Mouse (Mus musculus) midbrain, postnatal 0 days (tissue): ENCODE measurements around the gene Nup93. TPM values are rescaled to one million over a fixed set of nuclear protein-coding genes. Genes with fewer than 3 reads are reported as not detected.
A peak's percentile ranks its signal among the peaks of the same experiment; 100 is the strongest.

ENCODE experiments used
- ATAC-seq: fragments of 200-750 bp; cut with Nextera tagmentation; 2 replicates; pipeline ENCODE4 v1.8.0; 2017; ENCODE audit warnings: moderate number of reproducible peaks, mild to moderate bottlenecking, moderate TSS enrichment, moderate library complexity; ENCODE audit not compliant: low FRiP score
- DNase-seq: peaks from one replicate; pipeline ENCODE4 v3.0.0-alpha.2; 2015; ENCODE audit warnings: low spot score
- H3K27ac ChIP-seq: fragments of 300-500 bp; sonication (generic); 2 replicates; pipeline ENCODE4 v1.5.1; 2014; ENCODE audit warnings: low read depth, mild to moderate bottlenecking, low read length, mixed read lengths
- H3K27me3 ChIP-seq: fragments of 300-500 bp; sonication (generic); 2 replicates; pipeline ENCODE4 v1.6.1; 2014; ENCODE audit warnings: low read length, control low read depth, mixed read lengths; ENCODE audit not compliant: insufficient read depth
- H3K36me3 ChIP-seq: fragments of 300-500 bp; sonication (generic); 2 replicates; pipeline ENCODE4 v1.6.1; 2014; ENCODE audit warnings: low read length, control low read depth, mixed read lengths; ENCODE audit not compliant: insufficient read depth
- H3K4me1 ChIP-seq: fragments of 300-500 bp; sonication (generic); 2 replicates; pipeline ENCODE4 v1.6.1; 2014; ENCODE audit warnings: mild to moderate bottlenecking, control low read depth, antibody characterized with exemption, low read length, mixed read lengths; ENCODE audit not compliant: insufficient read depth
- H3K4me2 ChIP-seq: fragments of 300-500 bp; sonication (generic); 2 replicates; pipeline ENCODE4 v1.6.1; 2014; ENCODE audit warnings: low read depth, mild to moderate bottlenecking, low read length, mixed read lengths; ENCODE audit not compliant: poor library complexity, severe bottlenecking
- H3K4me3 ChIP-seq: fragments of 300-500 bp; sonication (generic); 2 replicates; pipeline ENCODE4 v1.5.1; 2014; ENCODE audit warnings: low read depth, mild to moderate bottlenecking, low read length, moderate library complexity
- H3K9ac ChIP-seq: fragments of 300-500 bp; sonication (generic); replicated peaks from 2 replicates; pipeline ENCODE4 v1.6.1; 2014; ENCODE audit warnings: mild to moderate bottlenecking, low read length, moderate library complexity, mixed read lengths; ENCODE audit not compliant: poor library complexity, severe bottlenecking
- H3K9me3 ChIP-seq: fragments of 300-500 bp; sonication (generic); 2 replicates; pipeline ENCODE4 v1.6.1; 2016; ENCODE audit warnings: low read length, control low read depth
- CTCF ChIP-seq: IDR thresholded peaks from 2 replicates; pipeline ENCODE4 v1.5.1; 2016; ENCODE audit warnings: antibody characterized with exemption, mild to moderate bottlenecking
- WGBS: fragments of 180-500 bp; shearing (Covaris S2); extraction: QIAGEN DNeasy Blood & Tissue Kit; methylation state at CpG from one replicate; pipeline ENCODE4 v1.1.7; 2014; 5-methylcytosine and 5-hydroxymethylcytosine counted together
- polyA plus RNA-seq: library from polyadenylated mRNA; unstranded; fragments of >200 nt; fragmentation: Nextera tagmentation; extraction: Ambion mirVana; gene quantifications from 2 replicates; pipeline ENCODE4 v1.2.1, GENCODE M21; 2015
- total RNA-seq: library from RNA; depleted of rRNA; stranded (reverse); fragments of >200 nt; gene quantifications from 2 replicates; pipeline ENCODE4 v1.2.3, GENCODE M21; 2014

Gene Nup93
- total and polyA plus RNA-seq, 2 experiments from 2014 or later = 39.9 to 65.3 TPM

DNA sequence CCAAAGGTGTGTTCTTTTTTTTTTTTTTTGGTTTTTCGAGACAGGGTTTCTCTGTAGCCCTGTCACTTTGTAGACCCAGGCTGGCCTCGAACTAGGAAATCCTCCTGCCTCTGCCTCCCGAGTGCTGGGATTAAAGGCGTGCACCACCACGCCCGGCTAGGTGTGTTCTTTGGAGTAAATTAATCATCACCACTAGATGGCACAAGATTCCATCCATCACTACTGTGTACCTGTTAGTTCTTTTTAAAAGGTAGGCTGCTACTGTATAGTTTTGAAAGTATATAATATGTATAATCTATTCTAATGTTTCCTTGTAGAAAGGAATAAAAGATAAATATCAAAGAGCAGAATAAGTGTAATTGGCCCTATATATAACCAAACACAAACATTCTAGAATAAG is 63.9 kb downstream of the Nup93 start:
- Histone ChIP-seq H3K27ac (no peak overlapping the region), H3K9me3 (no peaks in the 10 kb centered on the region), H3K27me3 (no peaks in the 10 kb centered on the region), H3K4me1 (0 out of 2 replicates have a peak, but pooled peaks cover 5% of the 10 kb centered on the region), H3K4me3 (no peak overlapping the region), H3K4me2 (no peak overlapping the region), H3K36me3 (no peaks in the 10 kb centered on the region), H3K9ac (no peak overlapping the region)
- WGBS = 94% methylated on average over 6 of the region's 6 CpGs
- peak; percentile 34 for TF ChIP-seq CTCF
- ATAC-seq (no peak), DNase-seq (no peak)

DNA sequence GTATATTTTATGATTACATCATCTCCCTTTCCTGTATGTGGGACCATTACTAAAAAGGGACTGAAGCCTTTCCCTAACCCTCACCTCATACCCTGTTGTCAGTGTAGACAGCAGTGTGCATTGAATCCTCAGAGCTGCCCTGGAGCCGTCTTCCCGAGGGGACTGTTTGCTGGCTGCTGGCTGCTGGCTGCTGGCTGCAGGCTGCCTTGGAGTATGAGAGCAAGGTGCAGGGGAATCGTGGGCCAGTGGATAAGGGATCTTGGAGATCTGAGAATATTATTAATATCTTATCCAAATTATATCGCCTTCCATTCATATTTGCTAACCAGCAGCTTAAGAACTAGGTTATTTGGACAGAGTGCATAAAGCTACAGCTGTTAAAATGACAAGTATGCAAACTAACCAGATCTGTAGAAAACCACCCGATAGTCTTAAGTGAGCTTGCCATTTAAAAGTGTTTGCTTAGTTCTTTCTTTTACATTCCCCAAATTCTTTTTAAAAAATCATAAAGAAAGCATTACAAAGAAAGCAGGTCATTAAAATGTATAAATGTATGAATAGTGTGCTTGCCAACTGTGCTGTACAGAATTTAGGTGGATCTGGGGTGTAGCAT is 65.7 kb downstream of the Nup93 start:
- ATAC-seq (no peak), DNase-seq (no peak)
- no peaks in the 10 kb centered on the region for H3K4me1 ChIP-seq
- H3K27me3 ChIP-seq = no peaks in the 10 kb centered on the region
- no peak overlapping the region for H3K9ac ChIP-seq
- H3K36me3 ChIP-seq = no peaks in the 10 kb centered on the region; the same call in 1 of the 2 replicates
- H3K4me2 ChIP-seq = no peak overlapping the region
- no peak overlapping the region for H3K4me3 ChIP-seq
- H3K27ac ChIP-seq = no peak overlapping the region
- WGBS = 66% methylated on average over 5 of the region's 5 CpGs
- no peaks in the 10 kb centered on the region for H3K9me3 ChIP-seq
- no peak for TF ChIP-seq CTCF

DNA sequence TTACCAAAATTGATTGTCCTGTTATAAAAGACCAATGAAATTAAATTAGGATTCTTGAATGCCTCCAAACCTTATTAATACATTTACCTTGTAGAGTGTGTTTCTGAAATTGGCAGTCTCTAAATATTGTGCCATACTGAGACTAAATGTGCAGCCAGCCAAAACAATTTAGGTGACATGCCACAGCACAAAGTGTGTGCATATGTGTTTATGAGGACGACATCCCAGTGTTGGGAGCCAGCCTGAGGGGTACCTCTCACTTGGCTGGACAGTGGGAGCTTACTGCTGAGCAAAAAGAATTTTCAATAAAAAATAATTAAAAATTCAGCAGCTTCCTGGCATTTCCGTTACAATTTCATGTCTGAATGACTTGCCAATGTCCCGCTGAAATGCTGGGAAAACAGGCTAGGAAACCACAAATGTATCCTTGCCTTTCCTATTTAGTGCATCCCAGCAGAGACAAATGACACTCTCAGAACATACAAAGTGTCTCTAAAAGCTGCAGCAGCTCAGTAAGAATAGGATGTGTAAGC is 68.2 kb downstream of the Nup93 start:
- peaks cover 1% of the 10 kb centered on the region; the same call in 1 of the 2 replicates for H3K36me3 ChIP-seq
- no peak overlapping the region for H3K4me3 ChIP-seq
- H3K27ac ChIP-seq = no peak overlapping the region
- no peaks in the 10 kb centered on the region for H3K9me3 ChIP-seq
- no peaks in the 10 kb centered on the region for H3K27me3 ChIP-seq
- TF ChIP-seq CTCF = no peak
- no peak overlapping the region for H3K4me2 ChIP-seq
- no peak for ATAC-seq
- WGBS = 72% methylated on average over 3 of the region's 3 CpGs
- peak; percentile 43 for DNase-seq
- no peaks in the 10 kb centered on the region for H3K4me1 ChIP-seq
- H3K9ac ChIP-seq = no peak overlapping the region

DNA sequence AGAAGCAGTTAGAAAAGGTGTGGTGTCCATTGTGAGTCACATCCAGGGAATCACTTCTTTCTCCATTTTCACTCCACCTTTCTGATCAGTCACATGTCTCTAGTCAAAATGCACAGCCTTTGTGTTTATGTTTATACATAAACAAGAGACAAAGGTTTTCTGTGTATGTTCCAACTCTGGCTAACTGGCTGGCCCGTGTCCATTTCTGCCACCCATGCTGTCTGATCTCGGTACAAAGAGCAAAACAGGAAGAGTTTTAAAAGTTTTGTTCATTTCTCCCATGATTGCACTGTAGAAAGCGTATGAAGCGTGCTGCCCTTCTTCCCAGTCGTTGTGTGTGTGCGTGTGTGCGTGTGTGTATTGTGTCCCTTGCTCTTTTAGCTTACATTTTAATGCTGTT is 69.8 kb downstream of the Nup93 start:
- H3K9me3 ChIP-seq = no peaks in the 10 kb centered on the region
- no peak overlapping the region for H3K4me2 ChIP-seq
- ATAC-seq (no peak), DNase-seq (no peak)
- 84% methylated on average over 7 of the region's 7 CpGs for WGBS
- H3K4me3 ChIP-seq = no peak overlapping the region
- H3K27me3 ChIP-seq = no peaks in the 10 kb centered on the region
- H3K36me3 ChIP-seq = peaks cover 3% of the 10 kb centered on the region; the same call in 1 of the 2 replicates
- TF ChIP-seq CTCF = no peak
- no peak overlapping the region for H3K9ac ChIP-seq
- no peaks in the 10 kb centered on the region for H3K4me1 ChIP-seq
- H3K27ac ChIP-seq = no peak overlapping the region

- no peak for DNase-seq
- TF ChIP-seq CTCF = no peak
- Histone ChIP-seq H3K4me1 (no peaks in the 10 kb centered on the region), H3K27me3 (no peaks in the 10 kb centered on the region), H3K4me3 (no peak overlapping the region), H3K9ac (no peak overlapping the region), H3K9me3 (no peaks in the 10 kb centered on the region), H3K4me2 (no peak overlapping the region), H3K36me3 (peaks cover 30% of the 10 kb centered on the region), H3K27ac (no peak overlapping the region)
- ATAC-seq = no peak
- 91% methylated on average over 5 of the region's 5 CpGs for WGBS
Measured at GRCm38 (mm10) chr8:94290606-94291005, 76.2 kb downstream of the Nup93 start.

- H3K36me3 ChIP-seq = peaks cover 38% of the 10 kb centered on the region
- H3K9me3 ChIP-seq = no peaks in the 10 kb centered on the region
- peak overlapping the region; percentile 32; the same call in 1 of the 2 replicates for H3K27ac ChIP-seq
- no peak for TF ChIP-seq CTCF
- WGBS = 60% methylated on average over 6 of the region's 6 CpGs
- no peaks in the 10 kb centered on the region for H3K4me1 ChIP-seq
- H3K4me3 ChIP-seq = no peak overlapping the region
- no peaks in the 10 kb centered on the region for H3K27me3 ChIP-seq
- H3K9ac ChIP-seq = no peak overlapping the region
- peak; percentile 35 for DNase-seq
- no peak overlapping the region for H3K4me2 ChIP-seq
- ATAC-seq = no peak
Measured at GRCm38 (mm10) chr8:94292072-94292471, 77.7 kb downstream of the Nup93 start.
